Mouse (Mus musculus): ENCODE measurements around the gene Aph1a.

DNA sequence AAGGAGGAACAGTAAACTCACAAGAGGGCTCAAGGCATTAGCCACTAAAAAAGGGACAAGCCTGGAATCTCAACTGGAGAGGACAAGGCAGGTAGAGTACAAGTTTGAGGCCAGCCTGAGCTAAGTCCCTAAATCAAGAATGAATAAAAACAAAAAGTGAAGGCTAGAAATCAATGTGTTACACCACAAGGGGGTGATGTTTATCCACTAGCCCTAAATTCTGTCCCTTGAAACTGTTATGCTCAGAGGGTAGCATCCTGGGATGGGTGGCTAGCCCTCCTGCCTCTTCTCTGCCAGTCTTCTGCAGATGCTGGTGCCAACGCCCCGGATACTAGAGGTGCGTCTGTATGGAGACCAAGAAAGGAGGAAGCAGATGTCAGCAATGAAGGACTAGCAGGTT is 33.4 kb upstream of the Aph1a start:
- no peak for TF ChIP-seq ZNF384 (IDR thresholded peaks at IDR 0.05; ENCODE audit: low read depth, low read length)
- no peak for TF ChIP-seq ZC3H11A (IDR thresholded peaks at IDR 0.05; ENCODE audit: borderline replicate concordance, low read depth, low read length)
- TF ChIP-seq CHD2 (IDR thresholded peaks at IDR 0.05; ENCODE audit: low read depth, low read length) = no peak
- TF ChIP-seq MAFK (IDR thresholded peaks at IDR 0.05; ENCODE audit: insufficient read depth, low read depth, low read length) = no peak

All from ES-E14 (cell line).